ENCODE assay signal across 8 mouse cellular contexts in the genomic region with DNA sequence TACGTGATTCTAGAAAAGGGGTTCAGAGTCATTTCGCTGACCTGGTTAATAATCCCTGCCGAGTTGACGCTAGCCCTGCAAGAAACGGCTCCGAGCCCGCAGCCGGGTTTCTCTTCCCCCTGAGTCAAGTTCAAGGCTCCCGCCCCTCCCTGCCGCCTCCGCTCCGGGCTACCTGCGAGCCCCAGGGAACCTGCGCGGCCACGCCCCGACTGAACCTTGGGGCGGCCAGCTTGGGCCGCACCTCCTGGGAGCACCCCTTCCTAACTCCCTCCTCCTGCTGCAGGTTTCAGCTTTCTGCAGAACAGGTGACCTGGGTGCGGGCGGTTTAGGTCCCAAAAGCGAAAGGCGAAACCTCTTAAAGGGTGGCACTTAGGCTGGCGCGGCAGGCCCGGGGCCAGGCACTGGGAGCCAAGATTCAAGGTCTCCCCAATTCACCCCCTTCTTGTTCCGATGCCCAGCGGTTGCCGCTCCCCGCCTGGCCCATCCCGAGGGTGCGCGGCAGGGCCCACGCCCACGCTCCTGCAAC. TPM values are rescaled to one million over a fixed set of nuclear protein-coding genes. Genes with fewer than 3 reads are reported as not detected.
DNase-seq lines count a peak whose midpoint lies in the region; ATAC-seq and TF ChIP-seq lines count a peak whose summit lies in the region.

No protein-coding gene starts in this region.

- peak overlapping the region; percentile 82 for H3K4me3 ChIP-seq in bone marrow, adult 2 months (replicated peaks; ENCODE audit: control insufficient read depth, low read depth, low read length)
- peak overlapping the region; percentile 74 for H3K4me3 ChIP-seq in forebrain, embryonic 10.5 days
- H3K4me3 ChIP-seq in lung, adult 2 months (replicated peaks; ENCODE audit: extremely low read depth, low read depth, low read length) = peak overlapping the region; percentile 55
- H3K4me3 ChIP-seq in neural tube, embryonic 14.5 days (ENCODE audit: low read depth, low read length) = peak overlapping the region; percentile 65

- H3K9ac ChIP-seq in neural tube, embryonic 14.5 days (replicated peaks; ENCODE audit: low read depth, low read length) = no peak overlapping the region; the same call in 1 of the 2 replicates

- peaks cover 77% of the 10 kb centered on the region for H3K27me3 ChIP-seq in forebrain, embryonic 10.5 days (ENCODE audit: poor library complexity, severe bottlenecking)
- H3K27me3 ChIP-seq in neural tube, embryonic 14.5 days (ENCODE audit: control insufficient read depth, insufficient read depth, low read length) = peaks cover 22% of the 10 kb centered on the region

- no peak for TF ChIP-seq CTCF in bone marrow, adult 2 months (IDR thresholded peaks at IDR 0.05; ENCODE audit: control insufficient read depth, insufficient read depth, low read length)
- no peak for TF ChIP-seq CTCF in lung, adult 2 months (IDR thresholded peaks at IDR 0.05; ENCODE audit: insufficient read depth, low read length)

- DNase-seq in cerebellum, adult 11-12 months = peak; percentile 7
- DNase-seq in cerebellum, adult 9-10 months = no peak
- peak; percentile 37 for DNase-seq in forebrain, embryonic 10.5 days (ENCODE audit: extremely low spot score, low spot score)
- peak; percentile 31 for DNase-seq in kidney, adult 11 months
- DNase-seq in lung, adult 2 months = peak; percentile 44
- peak; percentile 85 for DNase-seq in thymus, postnatal 4 days

- peaks cover 3% of the 10 kb centered on the region for H3K4me1 ChIP-seq in bone marrow, adult 2 months (ENCODE audit: control insufficient read depth, insufficient read depth, low read length)
- H3K4me1 ChIP-seq in forebrain, embryonic 10.5 days = peaks cover 40% of the 10 kb centered on the region
- 0 out of 2 replicates have a peak, but pooled peaks cover 2% of the 10 kb centered on the region for H3K4me1 ChIP-seq in lung, adult 2 months (ENCODE audit: control insufficient read depth, insufficient read depth, low read length)
- peaks cover 7% of the 10 kb centered on the region for H3K4me1 ChIP-seq in neural tube, embryonic 14.5 days (ENCODE audit: control insufficient read depth, insufficient read depth, low read length)

- peak overlapping the region; percentile 100 for H3K4me2 ChIP-seq in neural tube, embryonic 14.5 days (ENCODE audit: low read depth, low read length)

- H3K36me3 ChIP-seq in forebrain, embryonic 10.5 days (replicated peaks) = peaks cover 3% of the 10 kb centered on the region; the same call in 1 of the 2 replicates
- H3K36me3 ChIP-seq in neural tube, embryonic 14.5 days (ENCODE audit: control insufficient read depth, insufficient read depth, low read length) = no peaks in the 10 kb centered on the region

- H3K9me3 ChIP-seq in forebrain, embryonic 10.5 days = no peaks in the 10 kb centered on the region
- no peaks in the 10 kb centered on the region for H3K9me3 ChIP-seq in neural tube, embryonic 14.5 days (ENCODE audit: control insufficient read depth, low read length)

- under 1% methylated on average over 35 of the region's 35 CpGs for WGBS in bone marrow, adult 2 months
- WGBS in forebrain, embryonic 10.5 days = under 1% methylated on average over 35 of the region's 35 CpGs
- WGBS in lung, adult 2 months = under 1% methylated on average over 35 of the region's 35 CpGs
- under 1% methylated on average over 35 of the region's 35 CpGs for WGBS in neural tube, embryonic 14.5 days

- TF ChIP-seq POLR2A in bone marrow, adult 2 months (IDR thresholded peaks at IDR 0.05; ENCODE audit: borderline replicate concordance, control insufficient read depth, low read depth, low read length) = peak; percentile 38; the same call in 1 of the 2 replicates
- no peak for TF ChIP-seq POLR2A in lung, adult 2 months (IDR thresholded peaks at IDR 0.05; ENCODE audit: borderline replicate concordance, extremely low read depth, low read depth, low read length)

- 0 out of 2 replicates have a peak, but pooled peaks have one; percentile 20 for ATAC-seq in neural tube, embryonic 14.5 days (ENCODE audit: low read depth)

- H3K27ac ChIP-seq in bone marrow, adult 2 months (ENCODE audit: control insufficient read depth, insufficient read depth, low read depth, low read length, poor library complexity) = peak overlapping the region; percentile 87
- H3K27ac ChIP-seq in forebrain, embryonic 10.5 days = peak overlapping the region; percentile 94
- H3K27ac ChIP-seq in neural tube, embryonic 14.5 days (ENCODE audit: low read depth, low read length) = no peak overlapping the region

RNA-seq across cellular contexts. Expression of a gene that starts 1.8 kb away (rescaled TPM):
- 47.4 and 85.5 TPM in 2 replicates for polyA plus RNA-seq in bone marrow, adult 2 months (2011; ENCODE audit: insufficient read depth, insufficient read length, low replicate concordance, missing spikeins)
- polyA plus RNA-seq in forebrain, embryonic 10.5 days (2016; fragmentation: Nextera tagmentation; extraction: Ambion mirVana) = 4.9 and 5.3 TPM in 2 replicates
- 4.6 and 5.1 TPM in 2 replicates for polyA plus RNA-seq in lung, adult 2 months (2012; rRNA removed)
- 1.8 and 2.3 TPM in 2 replicates for polyA plus RNA-seq in neural tube, embryonic 14.5 days (2014; fragmentation: Nextera tagmentation; extraction: Ambion mirVana)
